Mouse (Mus musculus): ENCODE results near the gene Trim2. TPM values are rescaled to one million over a fixed set of nuclear protein-coding genes. Genes with fewer than 3 reads are reported as not detected.
A peak's percentile ranks its signal among the peaks of the same experiment; 100 is the strongest.

Trim2 gene
- polyA plus RNA-seq, 1 experiment from 2014 or later, result 136 TPM

DNA sequence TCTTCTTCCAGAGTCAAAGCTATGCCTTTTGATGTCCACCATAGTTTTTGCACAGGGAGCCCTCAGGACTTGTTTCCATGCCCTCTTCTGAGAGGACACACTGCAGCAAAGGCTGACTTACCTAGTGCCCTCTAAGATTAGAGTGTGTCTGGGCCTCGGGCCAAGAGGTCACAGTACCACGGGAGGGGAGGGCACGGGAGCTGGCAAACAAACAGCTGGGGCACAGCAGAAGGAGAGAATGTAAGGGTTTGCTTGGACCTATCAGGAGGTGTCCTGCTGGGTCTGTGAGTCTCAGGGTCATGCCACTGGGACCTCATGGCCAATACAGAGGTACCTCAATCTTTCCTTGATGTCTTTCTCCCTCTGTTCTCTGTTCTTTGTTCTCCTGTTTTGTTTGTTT lies 75.7 kb downstream of the Trim2 start:
- H3K4me1 ChIP-seq (ENCODE audit: control insufficient read depth, insufficient read depth, low read length), result peaks cover 16% of the 10 kb centered on the region; the same call in 1 of the 2 replicates
- H3K9ac ChIP-seq (replicated peaks; ENCODE audit: low read depth, low read length), result no peak overlapping the region
- no peak overlapping the region for H3K4me3 ChIP-seq (ENCODE audit: low read depth, low read length)
- 0% methylated on average over 3 of the region's 3 CpGs for WGBS
- H3K27me3 ChIP-seq (ENCODE audit: control insufficient read depth, insufficient read depth, low read length), result no peaks in the 10 kb centered on the region
- ATAC-seq (ENCODE audit: low read depth), result no peak
- H3K9me3 ChIP-seq (ENCODE audit: control insufficient read depth, low read length), result no peaks in the 10 kb centered on the region
- no peak overlapping the region for H3K4me2 ChIP-seq (ENCODE audit: low read depth, low read length)
- H3K36me3 ChIP-seq (ENCODE audit: control insufficient read depth, insufficient read depth, low read length), result no peaks in the 10 kb centered on the region
- H3K27ac ChIP-seq (ENCODE audit: low read depth, low read length), result no peak overlapping the region

DNA sequence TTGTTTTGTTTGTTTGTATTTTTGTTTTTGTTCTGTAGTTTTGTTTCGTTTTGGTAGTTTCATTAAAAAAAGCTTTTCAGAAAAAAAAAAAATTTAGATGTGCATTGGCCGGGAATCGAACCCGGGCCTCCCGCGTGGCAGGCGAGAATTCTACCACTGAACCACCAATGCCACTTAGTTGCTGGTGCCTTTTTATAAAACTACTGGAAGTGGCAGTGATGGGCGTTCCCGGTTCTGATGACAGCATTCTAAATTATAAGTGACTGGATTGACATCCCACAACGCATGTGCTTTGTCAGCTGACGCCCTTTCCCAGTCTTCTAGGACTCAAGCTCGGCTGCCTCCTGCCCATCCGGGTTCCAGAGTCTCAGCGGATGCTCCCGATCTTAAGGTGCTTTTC lies 77.8 kb downstream of the Trim2 start:
- Histone ChIP-seq H3K36me3 (ENCODE audit: control insufficient read depth, insufficient read depth, low read length) (no peaks in the 10 kb centered on the region), H3K9ac (replicated peaks; ENCODE audit: low read depth, low read length) (no peak overlapping the region), H3K9me3 (ENCODE audit: control insufficient read depth, low read length) (no peaks in the 10 kb centered on the region), H3K4me1 (ENCODE audit: control insufficient read depth, insufficient read depth, low read length) (peaks cover 12% of the 10 kb centered on the region; the same call in 1 of the 2 replicates), H3K4me3 (ENCODE audit: low read depth, low read length) (peak overlapping the region; percentile 36; the same call in 1 of the 2 replicates), H3K27ac (ENCODE audit: low read depth, low read length) (no peak overlapping the region), H3K4me2 (ENCODE audit: low read depth, low read length) (peak overlapping the region; percentile 62), H3K27me3 (ENCODE audit: control insufficient read depth, insufficient read depth, low read length) (no peaks in the 10 kb centered on the region)
- ATAC-seq (ENCODE audit: low read depth), result peak; percentile 38; the same call in 1 of the 2 replicates
- WGBS, result 12% methylated on average over 15 of the region's 15 CpGs

DNA sequence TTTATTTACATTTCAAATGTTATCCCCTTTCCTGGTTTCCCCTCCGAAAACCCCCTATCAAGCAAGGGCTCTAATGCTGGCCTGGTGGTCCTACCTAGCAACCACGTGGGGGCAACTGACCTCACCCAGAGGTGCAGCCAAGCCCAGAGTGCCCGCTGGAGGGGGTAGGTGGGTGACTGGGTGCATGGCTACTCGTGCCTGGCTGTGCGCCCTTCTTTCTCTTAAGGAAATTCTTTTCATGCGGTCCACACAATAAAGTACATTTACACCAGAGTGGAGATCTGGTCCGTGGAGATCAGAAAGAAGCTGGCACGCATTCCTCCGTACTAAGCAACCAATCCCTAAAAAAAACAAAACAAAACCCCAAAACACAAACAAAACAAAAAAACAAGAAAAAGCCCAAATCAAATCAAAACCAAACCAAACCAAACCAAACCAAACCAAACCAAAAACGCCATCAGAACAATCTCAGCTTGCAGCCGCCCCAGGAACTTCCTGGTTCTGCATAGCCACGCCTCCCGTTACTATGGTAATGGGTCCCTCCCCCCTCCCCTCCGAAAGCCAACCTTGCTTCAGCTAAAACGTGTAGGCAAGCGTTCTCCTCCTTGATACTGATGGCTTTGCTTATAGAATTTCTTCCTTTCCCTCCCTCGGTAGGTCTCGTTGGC lies 78.3 kb downstream of the Trim2 start:
- Histone ChIP-seq H3K9me3 (ENCODE audit: control insufficient read depth, low read length) (no peaks in the 10 kb centered on the region), H3K4me2 (ENCODE audit: low read depth, low read length) (peak overlapping the region; percentile 62), H3K4me3 (ENCODE audit: low read depth, low read length) (peak overlapping the region; percentile 36), H3K9ac (replicated peaks; ENCODE audit: low read depth, low read length) (no peak overlapping the region), H3K36me3 (ENCODE audit: control insufficient read depth, insufficient read depth, low read length) (no peaks in the 10 kb centered on the region), H3K27me3 (ENCODE audit: control insufficient read depth, insufficient read depth, low read length) (no peaks in the 10 kb centered on the region), H3K27ac (ENCODE audit: low read depth, low read length) (peak overlapping the region; percentile 67; the same call in 1 of the 2 replicates), H3K4me1 (ENCODE audit: control insufficient read depth, insufficient read depth, low read length) (peaks cover 12% of the 10 kb centered on the region; the same call in 1 of the 2 replicates)
- ATAC-seq (ENCODE audit: low read depth), result peak; percentile 86
- 1% methylated on average over 18 of the region's 18 CpGs for WGBS

DNA sequence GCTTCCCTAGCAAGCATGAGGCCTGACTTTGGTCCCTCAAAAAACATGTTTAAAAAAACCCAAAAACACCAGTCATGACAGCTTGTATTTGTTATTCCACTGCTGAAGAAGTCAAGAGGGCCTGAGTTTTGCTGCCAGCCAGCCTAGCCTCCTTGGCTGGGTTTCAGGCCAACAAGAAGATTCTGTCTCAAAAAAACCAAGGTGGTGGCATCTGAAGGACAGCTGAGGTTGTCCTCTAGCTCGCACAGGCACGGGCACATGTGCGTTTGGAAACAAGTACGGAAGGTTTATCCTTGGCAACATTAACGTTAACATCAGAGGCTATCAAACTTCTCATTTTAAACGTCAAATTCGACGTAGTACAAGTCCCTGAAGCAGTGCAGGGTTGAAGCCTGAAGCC lies 79.0 kb downstream of the Trim2 start:
- no peak overlapping the region for H3K4me2 ChIP-seq (ENCODE audit: low read depth, low read length)
- H3K36me3 ChIP-seq (ENCODE audit: control insufficient read depth, insufficient read depth, low read length), result no peaks in the 10 kb centered on the region
- no peak overlapping the region for H3K27ac ChIP-seq (ENCODE audit: low read depth, low read length)
- H3K4me1 ChIP-seq (ENCODE audit: control insufficient read depth, insufficient read depth, low read length), result peaks cover 12% of the 10 kb centered on the region; the same call in 1 of the 2 replicates
- 46% methylated on average over 8 of the region's 8 CpGs for WGBS
- no peak overlapping the region for H3K4me3 ChIP-seq (ENCODE audit: low read depth, low read length)
- H3K9me3 ChIP-seq (ENCODE audit: control insufficient read depth, low read length), result no peaks in the 10 kb centered on the region
- ATAC-seq (ENCODE audit: low read depth), result no peak
- no peaks in the 10 kb centered on the region for H3K27me3 ChIP-seq (ENCODE audit: control insufficient read depth, insufficient read depth, low read length)
- H3K9ac ChIP-seq (replicated peaks; ENCODE audit: low read depth, low read length), result no peak overlapping the region

DNA sequence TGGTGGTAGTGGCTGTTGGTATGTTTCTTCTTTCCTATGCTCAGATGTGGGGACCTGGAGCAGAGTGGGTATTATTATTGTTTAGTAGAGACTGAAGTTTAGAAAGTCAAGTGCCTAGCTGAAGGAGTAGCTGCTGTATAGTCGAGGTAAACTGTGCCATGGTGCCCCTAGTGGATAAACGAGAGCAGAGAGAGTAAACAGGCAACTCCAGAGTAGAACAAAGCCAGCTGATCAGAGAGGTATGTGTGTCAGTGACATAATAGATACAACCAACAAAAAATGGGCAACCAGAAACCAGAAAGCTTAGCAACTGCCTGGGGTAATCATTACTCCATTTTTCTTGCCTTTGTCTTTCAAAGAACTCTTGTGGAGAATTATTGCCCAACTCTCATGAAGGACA lies 81.7 kb downstream of the Trim2 start:
- peaks cover 16% of the 10 kb centered on the region; the same call in 1 of the 2 replicates for H3K4me1 ChIP-seq (ENCODE audit: control insufficient read depth, insufficient read depth, low read length)
- H3K4me3 ChIP-seq (ENCODE audit: low read depth, low read length), result no peak overlapping the region
- WGBS, result 22% methylated on average over 2 of the region's 2 CpGs
- H3K27me3 ChIP-seq (ENCODE audit: control insufficient read depth, insufficient read depth, low read length), result no peaks in the 10 kb centered on the region
- no peak for ATAC-seq (ENCODE audit: low read depth)
- H3K9ac ChIP-seq (replicated peaks; ENCODE audit: low read depth, low read length), result no peak overlapping the region
- no peak overlapping the region for H3K4me2 ChIP-seq (ENCODE audit: low read depth, low read length)
- no peaks in the 10 kb centered on the region for H3K36me3 ChIP-seq (ENCODE audit: control insufficient read depth, insufficient read depth, low read length)
- H3K27ac ChIP-seq (ENCODE audit: low read depth, low read length), result no peak overlapping the region
- no peaks in the 10 kb centered on the region for H3K9me3 ChIP-seq (ENCODE audit: control insufficient read depth, low read length)

DNA sequence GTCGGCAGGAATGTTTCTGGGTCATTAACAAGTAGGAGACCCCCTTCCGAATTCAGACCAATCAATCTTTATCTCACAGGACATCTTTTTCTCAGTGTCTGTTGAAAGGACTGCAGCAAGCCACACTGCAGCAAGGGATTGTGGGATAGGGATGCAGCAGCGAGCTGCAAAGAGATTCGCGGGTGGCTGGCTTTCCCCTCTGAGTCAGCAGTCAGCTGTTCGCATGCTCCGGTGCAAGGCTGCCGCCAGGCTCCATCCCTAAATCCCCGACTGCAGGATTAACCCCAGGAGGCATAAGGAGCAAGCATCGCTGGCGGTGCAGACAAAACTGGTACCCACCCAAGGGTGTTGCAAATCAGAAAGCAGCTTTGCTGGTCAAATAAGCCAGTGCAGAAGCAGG lies 85.9 kb downstream of the Trim2 start:
- Histone ChIP-seq H3K4me3 (ENCODE audit: low read depth, low read length) (peak overlapping the region; percentile 57), H3K36me3 (ENCODE audit: control insufficient read depth, insufficient read depth, low read length) (no peaks in the 10 kb centered on the region), H3K27ac (ENCODE audit: low read depth, low read length) (peak overlapping the region; percentile 96), H3K27me3 (ENCODE audit: control insufficient read depth, insufficient read depth, low read length) (no peaks in the 10 kb centered on the region), H3K9me3 (ENCODE audit: control insufficient read depth, low read length) (no peaks in the 10 kb centered on the region), H3K4me2 (ENCODE audit: low read depth, low read length) (peak overlapping the region; percentile 77), H3K9ac (replicated peaks; ENCODE audit: low read depth, low read length) (peak overlapping the region; percentile 78), H3K4me1 (ENCODE audit: control insufficient read depth, insufficient read depth, low read length) (peaks cover 39% of the 10 kb centered on the region)
- peak; percentile 87 for ATAC-seq (ENCODE audit: low read depth)
- 0% methylated on average over 11 of the region's 11 CpGs for WGBS

DNA sequence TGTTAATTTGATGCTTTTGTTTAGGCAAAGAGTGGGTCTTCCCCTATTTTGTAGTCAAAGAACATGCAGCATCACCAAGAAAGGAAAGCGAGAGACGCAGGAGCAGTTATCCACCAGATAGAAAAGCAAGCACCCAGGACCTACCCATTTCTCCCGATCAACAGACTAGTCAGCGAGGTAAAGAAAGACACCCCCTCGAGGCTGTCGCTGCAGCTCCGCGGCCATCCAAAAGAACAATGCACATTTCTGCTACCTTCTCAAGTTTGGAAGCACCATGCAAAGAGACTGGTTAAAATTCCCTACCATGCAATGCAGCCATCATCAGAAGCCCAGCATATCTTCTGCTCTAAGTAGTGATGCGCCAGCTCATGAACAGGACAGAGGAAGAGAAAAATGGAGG lies 86.4 kb downstream of the Trim2 start:
- Histone ChIP-seq H3K4me3 (ENCODE audit: low read depth, low read length) (peak overlapping the region; percentile 57), H3K4me2 (ENCODE audit: low read depth, low read length) (peak overlapping the region; percentile 77), H3K4me1 (ENCODE audit: control insufficient read depth, insufficient read depth, low read length) (peaks cover 43% of the 10 kb centered on the region), H3K36me3 (ENCODE audit: control insufficient read depth, insufficient read depth, low read length) (no peaks in the 10 kb centered on the region), H3K27me3 (ENCODE audit: control insufficient read depth, insufficient read depth, low read length) (no peaks in the 10 kb centered on the region), H3K9me3 (ENCODE audit: control insufficient read depth, low read length) (no peaks in the 10 kb centered on the region), H3K27ac (ENCODE audit: low read depth, low read length) (peak overlapping the region; percentile 96), H3K9ac (replicated peaks; ENCODE audit: low read depth, low read length) (peak overlapping the region; percentile 78)
- WGBS, result 0% methylated on average over 9 of the region's 9 CpGs
- peak; percentile 19; the same call in 1 of the 2 replicates for ATAC-seq (ENCODE audit: low read depth)

DNA sequence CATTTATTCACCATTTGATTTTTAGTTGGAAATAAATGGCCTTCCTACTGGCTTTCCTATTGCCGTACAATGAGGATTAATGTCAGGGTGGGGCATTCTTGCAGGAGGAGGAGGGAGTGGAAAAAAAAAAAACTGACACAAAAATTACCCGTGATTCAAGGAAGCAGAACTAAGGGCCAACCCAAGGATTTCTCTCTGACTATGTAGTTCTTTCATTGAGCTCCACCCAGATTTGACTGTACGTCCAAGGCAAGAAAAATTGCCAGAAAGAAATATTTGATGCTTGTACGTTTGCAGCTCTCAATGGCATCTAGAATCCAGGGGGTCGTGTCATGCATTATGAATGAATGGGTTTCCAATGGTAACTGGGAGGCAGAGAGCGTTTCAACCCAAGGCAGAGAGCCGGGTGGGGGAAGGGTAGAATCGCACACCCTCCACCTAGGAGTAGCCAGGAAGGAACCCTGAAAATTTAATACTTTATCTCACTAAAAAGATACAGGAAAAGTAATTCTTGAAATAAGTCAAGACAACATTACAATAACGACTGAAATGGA lies 86.9 kb downstream of the Trim2 start:
- no peaks in the 10 kb centered on the region for H3K9me3 ChIP-seq (ENCODE audit: control insufficient read depth, low read length)
- H3K27ac ChIP-seq (ENCODE audit: low read depth, low read length), result peak overlapping the region; percentile 96
- H3K4me2 ChIP-seq (ENCODE audit: low read depth, low read length), result peak overlapping the region; percentile 77
- peak overlapping the region; percentile 57 for H3K4me3 ChIP-seq (ENCODE audit: low read depth, low read length)
- H3K4me1 ChIP-seq (ENCODE audit: control insufficient read depth, insufficient read depth, low read length), result peaks cover 47% of the 10 kb centered on the region
- no peaks in the 10 kb centered on the region for H3K36me3 ChIP-seq (ENCODE audit: control insufficient read depth, insufficient read depth, low read length)
- ATAC-seq (ENCODE audit: low read depth), result no peak
- 2% methylated on average over 9 of the region's 9 CpGs for WGBS
- no peaks in the 10 kb centered on the region for H3K27me3 ChIP-seq (ENCODE audit: control insufficient read depth, insufficient read depth, low read length)
- H3K9ac ChIP-seq (replicated peaks; ENCODE audit: low read depth, low read length), result peak overlapping the region; percentile 78

DNA sequence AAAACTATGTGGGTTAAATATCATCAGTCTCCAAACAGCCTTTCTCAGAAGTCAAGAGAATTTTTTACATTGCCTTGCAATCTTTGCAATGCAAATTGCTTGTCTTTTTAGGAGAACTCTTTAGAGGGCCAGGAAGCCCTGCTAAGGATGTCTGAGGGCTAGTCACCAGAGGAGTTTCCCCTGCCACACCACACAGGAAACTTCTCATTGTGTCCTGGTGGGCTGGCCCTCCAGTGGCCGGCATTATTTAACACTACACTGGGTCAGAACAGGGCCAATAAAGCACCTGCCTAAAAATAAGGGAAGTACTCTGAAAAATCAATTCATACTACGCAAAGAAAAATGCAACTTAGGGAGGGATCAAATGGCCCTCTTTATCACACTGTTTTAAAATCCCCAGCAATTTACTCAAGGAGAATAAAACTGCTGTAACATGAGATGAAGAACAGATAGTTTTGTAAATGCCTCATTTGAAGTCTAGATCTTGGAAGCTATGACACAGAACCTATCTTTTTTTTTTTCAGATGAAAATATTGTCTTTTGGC lies 87.4 kb downstream of the Trim2 start:
- peak overlapping the region; percentile 77 for H3K4me2 ChIP-seq (ENCODE audit: low read depth, low read length)
- ATAC-seq (ENCODE audit: low read depth), result no peak
- 5% methylated on average over 2 of the region's 2 CpGs for WGBS
- H3K27ac ChIP-seq (ENCODE audit: low read depth, low read length), result peak overlapping the region; percentile 96
- H3K4me3 ChIP-seq (ENCODE audit: low read depth, low read length), result peak overlapping the region; percentile 57
- no peaks in the 10 kb centered on the region for H3K36me3 ChIP-seq (ENCODE audit: control insufficient read depth, insufficient read depth, low read length)
- no peaks in the 10 kb centered on the region for H3K27me3 ChIP-seq (ENCODE audit: control insufficient read depth, insufficient read depth, low read length)
- H3K9me3 ChIP-seq (ENCODE audit: control insufficient read depth, low read length), result no peaks in the 10 kb centered on the region
- peak overlapping the region; percentile 78 for H3K9ac ChIP-seq (replicated peaks; ENCODE audit: low read depth, low read length)
- H3K4me1 ChIP-seq (ENCODE audit: control insufficient read depth, insufficient read depth, low read length), result peaks cover 47% of the 10 kb centered on the region
